Mouse (Mus musculus): Measurements from ENCODE around the gene Slco3a1.

- no peak for TF ChIP-seq CTCF (IDR thresholded peaks at IDR 0.05; ENCODE audit: low read depth)
- no peak for TF ChIP-seq EP300 (IDR thresholded peaks at IDR 0.05; ENCODE audit: low read depth)
Observed at GRCm38 (mm10) chr7:74313279-74314105, 241.1 kb downstream of the Slco3a1 start.
